Mouse (Mus musculus): ENCODE results near the gene Wdr49.

GRCm38 (mm10) chr3:75395918-75396317 lies 86.0 kb downstream of the Wdr49 start:
- TF ChIP-seq CTCF (IDR thresholded peaks at IDR 0.05; ENCODE audit: extremely low read depth, insufficient read length, insufficient replicate concordance, low read depth, low read length) (no peak), POLR2A (IDR thresholded peaks at IDR 0.05; ENCODE audit: low read depth, low read length) (no peak)
